Mouse (Mus musculus): ENCODE measurements at regions not wholly inside any gene's neighbourhood (a gene's known extent, or its start where the extent isn't known, plus 50 kb on each side); places are given as distances from the start of the nearest gene placed in this dataset.

- Histone ChIP-seq H3K9ac (ENCODE audit: low read depth, poor library complexity, severe bottlenecking) (no peak overlapping the region), H3K4me3 (ENCODE audit: low read depth, low read length) (no peak overlapping the region), H3K36me3 (ENCODE audit: control insufficient read depth, insufficient read depth, low read length, poor library complexity, severe bottlenecking) (no peaks in the 10 kb centered on the region), H3K27ac (ENCODE audit: insufficient read depth, low read length) (no peak overlapping the region), H3K4me1 (ENCODE audit: control insufficient read depth, insufficient read depth, low read length) (no peaks in the 10 kb centered on the region), H3K9me3 (replicated peaks; ENCODE audit: control insufficient read depth, insufficient read depth, low read length, poor library complexity, severe bottlenecking) (no peaks in the 10 kb centered on the region), H3K27me3 (ENCODE audit: control insufficient read depth, insufficient read depth, low read length, poor library complexity, severe bottlenecking) (no peaks in the 10 kb centered on the region)
- no peak for TF ChIP-seq CTCF (IDR thresholded peaks at IDR 0.05; ENCODE audit: low read depth, low read length)
- TF ChIP-seq POLR2A (IDR thresholded peaks at IDR 0.05; ENCODE audit: insufficient read depth, low read length), result no peak
- TF ChIP-seq EP300 (IDR thresholded peaks at IDR 0.05; ENCODE audit: insufficient read depth, low read depth, low read length), result no peak
These were observed 91.0 kb upstream of the Ccnd2 start for GRCm38 (mm10) chr6:127243032-127243431.

DNA sequence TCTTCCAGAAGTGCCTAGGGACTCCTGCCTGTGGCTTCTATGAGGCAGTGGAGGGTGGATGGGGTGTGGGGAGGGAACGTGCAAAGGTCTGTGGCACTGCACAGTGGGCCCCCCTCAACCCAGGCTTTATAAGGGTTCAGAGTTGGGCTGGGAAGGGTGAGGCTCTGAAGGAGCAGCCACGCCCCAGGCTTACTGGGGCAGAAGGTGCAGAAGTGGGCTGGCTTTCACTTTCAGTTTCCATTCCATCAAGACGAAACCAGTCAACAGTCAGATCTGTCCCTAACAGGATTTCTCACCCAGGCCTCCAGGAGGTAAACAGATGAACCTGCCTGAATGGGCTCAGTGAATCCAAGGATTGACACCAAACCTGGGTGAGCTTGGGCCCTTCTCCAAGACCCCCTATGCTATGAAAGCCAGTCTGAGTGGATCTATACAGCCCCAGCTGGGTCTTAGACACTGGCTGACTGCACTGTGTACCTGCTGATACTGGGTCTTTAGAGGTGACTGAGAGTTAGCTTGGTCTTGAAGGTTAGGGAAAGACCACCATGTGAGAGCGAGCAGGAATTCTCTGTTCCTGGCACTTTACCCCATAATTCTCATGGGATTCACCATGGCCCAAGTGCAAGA, 93.9 kb upstream of the Ccnd2 start:
- no peak overlapping the region for H3K27ac ChIP-seq (ENCODE audit: insufficient read depth, low read length)
- H3K9ac ChIP-seq (ENCODE audit: low read depth, poor library complexity, severe bottlenecking), result no peak overlapping the region
- no peaks in the 10 kb centered on the region for H3K27me3 ChIP-seq (ENCODE audit: control insufficient read depth, insufficient read depth, low read length, poor library complexity, severe bottlenecking)
- peaks cover 5% of the 10 kb centered on the region for H3K4me1 ChIP-seq (ENCODE audit: control insufficient read depth, insufficient read depth, low read length)
- no peak overlapping the region for H3K4me3 ChIP-seq (ENCODE audit: low read depth, low read length)
- H3K36me3 ChIP-seq (ENCODE audit: control insufficient read depth, insufficient read depth, low read length, poor library complexity, severe bottlenecking), result no peaks in the 10 kb centered on the region
- no peaks in the 10 kb centered on the region for H3K9me3 ChIP-seq (replicated peaks; ENCODE audit: control insufficient read depth, insufficient read depth, low read length, poor library complexity, severe bottlenecking)
- no peak for TF ChIP-seq CTCF (IDR thresholded peaks at IDR 0.05; ENCODE audit: low read depth, low read length)
- TF ChIP-seq EP300 (IDR thresholded peaks at IDR 0.05; ENCODE audit: insufficient read depth, low read depth, low read length), result no peak
- no peak for TF ChIP-seq POLR2A (IDR thresholded peaks at IDR 0.05; ENCODE audit: insufficient read depth, low read length)

DNA sequence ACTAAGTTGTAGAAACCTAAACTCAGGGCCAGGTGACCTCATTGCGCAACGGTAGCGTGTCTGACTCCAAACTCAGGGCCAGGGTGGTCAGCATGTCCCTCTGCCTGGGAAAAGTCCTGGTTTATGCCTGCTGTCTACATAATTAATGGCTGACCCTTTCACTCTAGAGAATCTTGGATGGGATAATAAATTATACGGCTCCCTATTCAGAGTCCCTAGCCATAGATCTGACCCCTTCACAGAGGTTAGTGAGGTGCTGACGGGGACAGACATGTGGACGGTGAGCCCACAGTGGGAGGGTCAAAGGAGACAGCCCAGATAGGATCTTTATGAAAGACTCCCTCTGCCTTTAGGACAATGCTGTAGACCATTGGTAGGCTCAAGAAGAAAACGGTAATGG, 94.7 kb upstream of the Ccnd2 start:
- no peak overlapping the region for H3K27ac ChIP-seq (ENCODE audit: insufficient read depth, low read length)
- no peak overlapping the region for H3K4me3 ChIP-seq (ENCODE audit: low read depth, low read length)
- peaks cover 6% of the 10 kb centered on the region for H3K4me1 ChIP-seq (ENCODE audit: control insufficient read depth, insufficient read depth, low read length)
- no peak overlapping the region for H3K9ac ChIP-seq (ENCODE audit: low read depth, poor library complexity, severe bottlenecking)
- no peaks in the 10 kb centered on the region for H3K27me3 ChIP-seq (ENCODE audit: control insufficient read depth, insufficient read depth, low read length, poor library complexity, severe bottlenecking)
- TF ChIP-seq CTCF (IDR thresholded peaks at IDR 0.05; ENCODE audit: low read depth, low read length) (no peak), EP300 (IDR thresholded peaks at IDR 0.05; ENCODE audit: insufficient read depth, low read depth, low read length) (no peak), POLR2A (IDR thresholded peaks at IDR 0.05; ENCODE audit: insufficient read depth, low read length) (no peak)
- H3K9me3 ChIP-seq (replicated peaks; ENCODE audit: control insufficient read depth, insufficient read depth, low read length, poor library complexity, severe bottlenecking), result no peaks in the 10 kb centered on the region
- no peaks in the 10 kb centered on the region for H3K36me3 ChIP-seq (ENCODE audit: control insufficient read depth, insufficient read depth, low read length, poor library complexity, severe bottlenecking)

- Histone ChIP-seq H3K4me3 (ENCODE audit: low read depth, low read length) (no peak overlapping the region), H3K9me3 (replicated peaks; ENCODE audit: control insufficient read depth, insufficient read depth, low read length, poor library complexity, severe bottlenecking) (no peaks in the 10 kb centered on the region), H3K36me3 (ENCODE audit: control insufficient read depth, insufficient read depth, low read length, poor library complexity, severe bottlenecking) (no peaks in the 10 kb centered on the region), H3K27ac (ENCODE audit: insufficient read depth, low read length) (no peak overlapping the region), H3K9ac (ENCODE audit: low read depth, poor library complexity, severe bottlenecking) (no peak overlapping the region), H3K27me3 (ENCODE audit: control insufficient read depth, insufficient read depth, low read length, poor library complexity, severe bottlenecking) (no peaks in the 10 kb centered on the region), H3K4me1 (ENCODE audit: control insufficient read depth, insufficient read depth, low read length) (peaks cover 7% of the 10 kb centered on the region)
- TF ChIP-seq CTCF (IDR thresholded peaks at IDR 0.05; ENCODE audit: low read depth, low read length), result no peak
- TF ChIP-seq EP300 (IDR thresholded peaks at IDR 0.05; ENCODE audit: insufficient read depth, low read depth, low read length), result no peak
These were observed 95.3 kb upstream of the Ccnd2 start for GRCm38 (mm10) chr6:127247343-127247742.

DNA sequence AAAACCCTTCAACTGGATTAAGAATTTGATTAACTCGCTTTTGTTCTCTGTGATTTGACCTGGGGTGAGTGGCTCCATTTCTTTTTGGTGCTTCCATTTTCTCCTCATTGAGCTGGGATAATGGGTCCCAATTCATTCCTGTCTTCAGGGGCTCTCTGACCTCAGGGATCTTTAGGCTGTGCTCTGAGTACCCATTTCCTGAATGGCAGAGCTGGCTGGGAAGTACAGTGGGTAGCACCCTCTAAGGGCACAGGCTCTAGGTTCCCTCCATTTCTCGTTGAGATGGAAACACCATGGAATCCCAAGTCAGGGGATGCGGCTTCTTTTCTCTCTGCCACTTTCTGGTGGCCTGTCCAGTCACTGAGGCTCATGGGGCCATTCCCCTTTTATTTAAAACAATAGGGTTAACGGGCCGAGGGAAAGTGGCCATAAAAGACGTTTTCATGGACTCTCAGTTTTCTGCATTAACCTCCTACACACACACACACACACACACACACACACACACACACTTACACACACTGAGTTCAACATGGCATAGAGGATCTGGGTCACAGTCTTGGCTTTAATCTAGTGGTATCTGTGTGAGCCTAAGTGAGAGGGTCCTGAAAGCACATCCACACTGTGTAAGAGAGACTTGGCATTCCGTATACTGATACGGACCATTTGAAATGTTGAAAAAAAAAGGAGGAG, 98.3 kb upstream of the Ccnd2 start:
- TF ChIP-seq EP300 (IDR thresholded peaks at IDR 0.05; ENCODE audit: insufficient read depth, low read depth, low read length), result 0 out of 2 replicates have a peak, but pooled peaks have one; percentile 3
- no peak for TF ChIP-seq CTCF (IDR thresholded peaks at IDR 0.05; ENCODE audit: low read depth, low read length)
- H3K4me3 ChIP-seq (ENCODE audit: low read depth, low read length), result no peak overlapping the region
- no peak overlapping the region for H3K27ac ChIP-seq (ENCODE audit: insufficient read depth, low read length)
- no peaks in the 10 kb centered on the region for H3K9me3 ChIP-seq (replicated peaks; ENCODE audit: control insufficient read depth, insufficient read depth, low read length, poor library complexity, severe bottlenecking)
- peaks cover 9% of the 10 kb centered on the region for H3K4me1 ChIP-seq (ENCODE audit: control insufficient read depth, insufficient read depth, low read length)
- H3K27me3 ChIP-seq (ENCODE audit: control insufficient read depth, insufficient read depth, low read length, poor library complexity, severe bottlenecking), result no peaks in the 10 kb centered on the region
- H3K36me3 ChIP-seq (ENCODE audit: control insufficient read depth, insufficient read depth, low read length, poor library complexity, severe bottlenecking), result no peaks in the 10 kb centered on the region
- no peak overlapping the region for H3K9ac ChIP-seq (ENCODE audit: low read depth, poor library complexity, severe bottlenecking)

DNA sequence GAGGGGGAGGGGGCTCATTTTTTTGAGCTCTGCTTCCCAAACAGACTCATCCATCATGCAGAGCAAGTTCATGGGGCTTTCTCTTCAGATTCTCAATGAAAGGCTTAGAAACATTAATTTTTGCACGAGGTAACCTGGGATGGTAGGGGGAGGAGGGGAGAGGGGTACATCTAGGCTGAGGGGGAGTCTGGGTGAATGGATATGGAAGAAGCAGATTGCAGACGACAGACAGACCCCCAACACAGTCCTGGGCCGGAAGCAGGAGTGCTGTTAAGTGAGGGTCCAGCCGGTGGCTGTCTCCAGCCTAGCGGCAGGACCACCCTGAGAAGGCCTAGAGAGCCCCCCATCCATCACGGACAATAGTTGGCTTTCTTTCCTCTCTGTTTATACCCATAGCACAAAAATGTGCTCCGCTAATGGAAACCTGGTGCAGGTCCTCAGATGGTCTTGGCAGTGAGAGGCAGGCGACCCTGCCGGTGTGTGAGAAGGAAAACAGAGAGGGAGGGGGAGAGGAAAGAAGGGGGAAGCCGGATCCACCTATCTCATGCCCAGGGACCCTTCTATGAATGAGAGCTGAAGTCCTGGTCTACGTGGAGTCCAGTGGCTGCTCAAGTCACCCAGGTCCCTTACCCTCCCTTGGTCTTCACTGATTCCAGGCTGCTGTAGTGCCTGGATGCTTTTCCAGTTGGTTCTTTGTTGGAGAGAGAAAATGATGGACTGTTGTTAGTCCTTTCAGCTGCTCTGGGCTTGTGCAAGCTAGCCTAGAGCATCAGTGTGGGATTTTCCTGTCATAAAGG, 99.1 kb upstream of the Ccnd2 start:
- Histone ChIP-seq H3K36me3 (ENCODE audit: control insufficient read depth, insufficient read depth, low read length, poor library complexity, severe bottlenecking) (no peaks in the 10 kb centered on the region), H3K27me3 (ENCODE audit: control insufficient read depth, insufficient read depth, low read length, poor library complexity, severe bottlenecking) (no peaks in the 10 kb centered on the region), H3K9me3 (replicated peaks; ENCODE audit: control insufficient read depth, insufficient read depth, low read length, poor library complexity, severe bottlenecking) (no peaks in the 10 kb centered on the region), H3K9ac (ENCODE audit: low read depth, poor library complexity, severe bottlenecking) (no peak overlapping the region), H3K4me3 (ENCODE audit: low read depth, low read length) (no peak overlapping the region), H3K27ac (ENCODE audit: insufficient read depth, low read length) (no peak overlapping the region), H3K4me1 (ENCODE audit: control insufficient read depth, insufficient read depth, low read length) (peaks cover 9% of the 10 kb centered on the region)
- TF ChIP-seq POLR2A (IDR thresholded peaks at IDR 0.05; ENCODE audit: insufficient read depth, low read length) (no peak), CTCF (IDR thresholded peaks at IDR 0.05; ENCODE audit: low read depth, low read length) (no peak), EP300 (IDR thresholded peaks at IDR 0.05; ENCODE audit: insufficient read depth, low read depth, low read length) (no peak)
